Mouse (Mus musculus) c-Kit-positive CD71-positive TER-119-negative erythroid progenitor cells, embryonic 14.5 days (primary cell): ENCODE measurements at regions not wholly inside any gene's neighbourhood (a gene's known extent, or its start where the extent isn't known, plus 50 kb on each side); places are given as distances from the start of the nearest gene placed in this dataset.

Experiments
- DNase-seq: peaks from one replicate; pipeline ENCODE4 v3.0.0-alpha.2; 2013; ENCODE audit warnings: low read depth

DNA sequence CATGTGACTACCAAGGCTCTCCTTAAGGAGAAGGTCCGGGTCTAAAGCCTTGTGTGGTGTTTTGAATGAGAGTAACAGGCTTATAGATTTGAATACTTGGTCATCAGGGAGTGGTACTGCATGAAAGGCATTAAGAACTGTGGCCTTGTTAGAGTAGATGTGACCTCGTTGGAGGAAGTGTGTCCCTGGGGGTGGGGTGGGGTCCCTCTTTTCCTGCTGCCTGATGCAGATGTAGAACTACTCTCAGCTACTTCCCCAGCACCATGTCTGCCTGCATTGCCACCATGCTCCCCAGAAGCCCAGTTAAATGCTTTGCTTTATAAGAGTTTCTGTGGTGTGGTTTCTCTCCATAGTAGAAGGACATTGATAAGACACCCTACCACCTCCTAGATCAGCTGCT is 367.9 kb downstream of the Cbln4 start:
- no peak for DNase-seq

DNA sequence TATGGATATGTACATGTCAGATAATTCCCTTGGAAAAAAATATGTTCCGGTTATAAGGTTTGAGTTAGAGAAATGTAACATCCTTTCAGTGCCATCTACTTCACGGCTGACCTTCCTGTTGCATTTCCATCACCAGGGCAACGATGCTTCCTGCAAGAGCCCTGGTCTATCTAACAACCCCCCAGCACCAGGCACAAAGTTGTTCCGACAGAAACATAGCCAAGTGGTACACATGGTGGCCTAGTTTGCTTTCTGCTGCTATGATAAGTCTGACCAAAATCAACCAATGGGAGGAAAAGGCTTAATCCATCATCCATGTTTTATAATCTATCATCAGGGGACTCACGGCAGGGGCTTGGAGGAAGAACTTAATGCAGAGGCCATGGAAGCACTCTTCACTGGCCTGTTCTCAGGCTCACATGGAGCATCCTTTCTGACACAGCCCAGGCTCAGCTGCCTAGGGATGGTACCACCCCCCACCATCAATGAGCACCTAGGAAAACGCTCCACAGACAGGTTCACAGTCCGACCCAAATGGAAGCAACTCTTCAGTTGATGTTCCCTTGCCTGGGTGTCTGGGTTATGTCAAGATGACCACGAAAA is 372.2 kb downstream of the Cbln4 start:
- DNase-seq, result no peak

DNA sequence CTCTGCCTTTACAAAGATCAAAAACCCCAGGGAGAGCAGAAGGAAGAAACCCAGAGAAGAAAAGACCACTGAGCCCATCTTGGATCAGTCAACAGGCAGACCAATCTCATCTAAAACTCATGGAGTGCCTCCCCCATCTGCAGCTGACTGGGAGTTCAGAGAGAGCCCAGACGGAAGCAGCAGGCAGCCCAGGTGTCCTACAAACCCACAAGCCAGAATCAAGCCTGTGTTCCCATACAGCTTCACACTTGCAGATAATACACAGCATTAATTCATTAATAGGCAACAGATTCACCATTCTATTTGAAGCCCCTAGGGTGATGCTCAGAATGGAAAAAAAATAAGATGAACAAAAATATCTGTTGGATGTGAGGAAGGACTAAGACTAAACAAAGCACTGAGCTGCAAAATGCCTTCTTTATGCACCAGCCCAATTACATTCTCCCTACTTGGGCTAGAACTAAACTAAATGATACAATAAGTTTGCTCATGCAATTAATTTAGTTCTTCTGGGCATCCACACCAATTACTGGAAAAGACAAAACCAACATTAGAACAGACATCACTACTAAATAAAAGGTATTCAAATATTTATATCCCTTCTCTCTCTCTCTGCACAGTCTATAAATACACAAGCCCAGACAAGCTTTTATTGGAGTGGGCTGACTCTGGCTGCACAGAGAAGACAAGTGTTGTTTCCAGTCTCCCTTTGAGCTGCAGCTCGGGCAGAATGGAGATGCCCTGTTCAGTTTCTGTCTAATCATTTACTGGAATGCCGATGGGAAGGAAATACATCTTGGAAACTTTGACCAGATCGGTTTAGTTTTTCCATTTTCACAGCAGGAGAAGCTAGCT is 374.2 kb downstream of the Cbln4 start:
- no peak for DNase-seq

GRCm38 (mm10) chr2:171662571-171662970 is 380.7 kb downstream of the Cbln4 start:
- no peak for DNase-seq

- DNase-seq, result no peak
Observed at GRCm38 (mm10) chr2:171661896-171662511, 381.3 kb downstream of the Cbln4 start.

DNA sequence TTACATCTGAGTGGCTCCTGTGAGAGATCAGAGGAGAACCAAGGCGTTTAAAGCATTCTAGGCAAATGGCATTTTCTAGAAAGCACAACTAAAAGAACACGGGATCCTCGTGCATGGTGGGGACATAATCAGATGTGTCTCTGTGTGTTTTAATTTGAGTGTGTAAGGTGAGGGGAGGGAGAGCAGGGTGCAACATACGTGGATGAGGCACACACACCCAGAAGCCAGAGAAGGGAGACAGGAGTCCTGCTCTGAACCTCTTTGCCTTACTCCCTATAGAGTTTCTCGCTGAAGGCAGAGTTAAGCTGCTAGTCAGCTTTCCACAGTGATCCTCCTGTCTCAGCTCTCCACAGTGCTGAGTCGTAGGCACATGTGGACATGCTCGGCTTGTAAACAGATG is 386.1 kb downstream of the Cbln4 start:
- no peak for DNase-seq

- DNase-seq, result no peak
Observed at GRCm38 (mm10) chr2:171641730-171642129, 401.5 kb downstream of the Cbln4 start.

DNA sequence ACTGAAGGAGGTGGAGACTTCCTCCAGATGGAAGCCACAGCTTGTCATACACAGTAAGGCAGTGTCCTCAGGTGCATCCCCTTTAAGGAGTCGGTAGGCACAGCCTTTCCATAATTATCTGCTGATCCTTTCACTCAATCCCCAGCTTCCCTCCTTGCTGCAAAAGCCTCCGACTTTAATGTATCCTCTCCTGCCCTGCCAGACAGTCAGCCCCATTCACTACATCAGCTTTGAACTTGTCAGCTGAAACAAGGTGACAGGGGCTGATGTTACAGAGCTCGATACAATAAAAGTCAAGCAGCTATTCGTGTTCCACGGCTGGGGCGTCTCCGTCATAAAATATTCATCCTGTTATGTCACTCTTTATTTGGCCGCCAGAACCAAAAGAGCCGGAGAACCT is 402.8 kb downstream of the Cbln4 start:
- no peak for DNase-seq

DNA sequence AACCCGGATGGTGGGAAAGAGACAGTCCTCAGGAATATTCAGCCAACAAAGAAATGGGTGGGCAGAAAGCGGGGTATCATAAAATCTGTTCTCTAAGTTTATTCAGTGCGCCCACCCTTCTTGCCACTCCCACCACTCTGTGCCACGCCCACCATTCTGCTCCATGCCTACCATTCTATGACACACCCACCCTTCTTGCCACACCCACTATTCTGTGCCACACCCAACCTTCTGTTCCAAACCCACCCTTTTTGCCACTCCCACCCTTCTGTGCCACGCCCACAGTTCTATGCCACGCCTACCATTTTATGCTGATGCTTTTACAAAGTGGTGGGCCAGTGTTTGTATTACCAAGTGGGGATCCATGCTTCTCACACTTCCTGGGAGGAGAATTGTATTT is 404.3 kb downstream of the Cbln4 start:
- DNase-seq, result no peak

GRCm38 (mm10) chr2:171636837-171637236 is 406.4 kb downstream of the Cbln4 start:
- DNase-seq, result no peak

- no peak for DNase-seq
Observed at GRCm38 (mm10) chr2:171633355-171634097, 409.7 kb downstream of the Cbln4 start.

GRCm38 (mm10) chr2:171630101-171630715 is 413.1 kb downstream of the Cbln4 start:
- DNase-seq, result no peak

DNA sequence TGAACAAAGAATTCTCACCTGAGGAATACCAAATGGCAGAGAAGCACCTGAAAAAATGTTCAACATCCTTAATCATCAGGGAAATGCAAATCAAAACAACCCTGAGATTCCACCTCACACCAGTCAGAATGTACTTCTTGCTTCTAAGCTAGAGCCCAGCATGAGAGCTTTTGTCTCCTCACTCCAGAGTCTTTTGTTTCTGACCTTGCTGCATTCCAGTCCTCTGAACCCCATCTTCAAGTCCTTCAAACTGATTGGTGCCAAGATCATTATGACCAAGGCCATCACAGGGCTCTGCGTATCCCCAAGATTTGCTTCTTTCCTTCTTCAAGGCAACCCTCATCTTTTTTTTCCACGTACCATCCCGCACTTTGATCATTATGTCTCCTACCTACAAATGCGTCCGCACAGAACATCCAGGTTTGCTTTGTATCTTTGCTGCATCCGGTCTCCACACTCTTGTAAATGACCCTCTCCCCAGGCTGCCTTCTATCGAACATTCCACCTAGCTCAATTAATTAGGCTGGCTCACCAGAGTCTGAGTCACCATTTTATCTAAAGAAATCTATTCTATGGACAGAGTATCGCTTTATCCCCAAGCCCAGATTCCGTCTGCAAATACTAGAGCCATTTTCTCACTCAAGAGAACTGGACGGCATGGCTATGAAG is 414.9 kb downstream of the Cbln4 start:
- DNase-seq, result no peak

GRCm38 (mm10) chr2:171620668-171621067 is 422.6 kb downstream of the Cbln4 start:
- DNase-seq, result no peak

DNA sequence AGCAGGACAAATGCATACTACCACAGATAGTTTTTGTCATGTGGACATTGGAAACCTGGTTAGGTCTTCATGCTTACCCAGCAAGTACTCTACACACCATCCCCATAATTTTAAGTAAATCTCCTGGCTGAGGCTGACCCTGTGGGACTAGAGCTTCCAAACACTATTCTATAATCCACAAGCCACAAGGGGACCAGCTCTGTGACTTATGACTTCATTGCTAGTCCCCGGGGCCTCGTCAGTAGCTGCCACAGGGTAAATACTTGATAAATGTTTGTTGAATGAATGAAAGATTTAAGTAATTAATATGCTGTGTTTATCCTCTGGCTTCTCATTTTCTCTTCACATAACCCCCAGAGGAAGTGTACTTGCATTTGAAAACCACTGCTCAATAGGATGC is 423.0 kb downstream of the Cbln4 start:
- no peak for DNase-seq

DNA sequence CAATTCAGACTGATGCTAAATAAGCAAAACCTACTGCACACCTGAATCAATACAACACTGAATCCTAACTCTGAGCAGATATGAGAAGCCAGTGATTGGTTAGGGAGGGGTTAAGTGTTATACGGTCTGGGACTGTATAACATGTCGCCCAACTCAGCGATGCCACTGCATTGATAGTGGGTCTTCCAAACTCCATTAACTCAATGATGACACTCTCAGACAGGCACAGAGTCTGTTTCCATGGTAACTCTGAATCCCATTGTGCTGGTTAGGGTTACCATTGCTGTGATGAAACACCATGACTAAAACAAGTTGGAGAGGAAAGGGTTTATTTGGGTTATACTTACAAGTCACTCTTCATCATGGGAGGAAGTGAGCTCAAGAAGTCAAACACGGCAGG is 424.5 kb downstream of the Cbln4 start:
- no peak for DNase-seq

DNA sequence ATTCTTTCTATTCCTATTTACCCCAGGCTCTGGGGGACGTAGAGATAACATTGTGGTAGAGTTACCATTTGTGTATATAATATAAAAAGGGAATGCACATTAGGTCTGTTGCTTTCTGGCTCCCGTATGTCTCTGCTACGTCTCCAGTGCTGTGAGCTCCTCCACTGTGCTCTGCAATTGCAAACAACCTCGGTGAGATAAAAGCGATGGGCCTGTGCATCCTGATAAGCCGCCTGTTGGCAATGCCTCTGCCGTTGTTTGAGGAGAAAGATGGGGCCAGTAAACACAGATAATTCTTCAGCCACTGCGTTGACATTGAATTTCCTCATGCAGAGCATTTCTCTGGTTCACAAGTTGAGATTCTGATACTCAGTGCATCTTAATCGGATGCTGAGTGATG is 424.9 kb downstream of the Cbln4 start:
- DNase-seq, result peak; percentile 43

- DNase-seq, result no peak
Observed at GRCm38 (mm10) chr2:171615462-171615861, 427.8 kb downstream of the Cbln4 start.

DNA sequence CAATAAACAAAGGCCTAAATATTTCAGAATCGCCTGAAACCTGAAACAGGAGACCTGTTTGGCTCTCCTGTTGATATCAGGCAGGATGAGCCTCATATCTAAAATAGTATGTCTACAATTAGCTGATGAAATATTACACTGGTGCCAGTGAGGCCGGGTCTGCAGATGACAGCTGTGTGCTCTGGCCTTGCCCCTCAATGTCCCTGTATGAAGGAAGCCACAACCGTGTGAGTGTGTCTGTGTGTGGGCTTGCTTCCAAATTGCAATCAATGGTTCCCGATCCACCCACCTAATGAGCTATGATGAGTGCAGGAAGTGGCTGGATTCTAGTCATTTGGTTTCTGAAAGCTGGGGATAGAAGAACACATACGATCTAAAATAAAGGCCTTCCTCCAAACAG is 438.2 kb downstream of the Cbln4 start:
- no peak for DNase-seq

GRCm38 (mm10) chr2:171595240-171595639 is 448.0 kb downstream of the Cbln4 start:
- no peak for DNase-seq

GRCm38 (mm10) chr2:171593884-171594283 is 449.4 kb downstream of the Cbln4 start:
- DNase-seq, result no peak

DNA sequence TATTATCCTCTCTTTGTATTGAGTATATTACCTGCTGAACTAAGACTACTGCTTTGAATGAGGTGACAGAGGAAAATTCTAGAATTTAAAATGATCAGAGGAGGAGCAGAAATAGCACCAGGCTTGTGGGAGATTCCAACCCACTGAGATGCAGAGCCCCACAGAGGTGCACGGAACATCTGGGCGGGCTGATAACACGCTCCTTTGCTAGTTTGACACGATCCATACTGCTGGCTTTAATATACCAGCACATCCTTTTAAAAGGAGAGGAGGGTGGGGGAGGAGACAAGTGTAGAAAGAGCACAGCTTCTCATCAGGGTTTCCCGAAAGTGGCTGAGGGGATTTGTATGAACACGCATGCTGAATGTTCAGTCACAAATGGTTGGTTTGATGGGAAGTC is 451.0 kb downstream of the Cbln4 start:
- DNase-seq, result no peak
